ENCODE assay signal across 11 mouse cellular contexts in genomic region chr10:80774981-80775380, GRCm38 (mm10). TPM values are rescaled to one million over a fixed set of nuclear protein-coding genes. Genes with fewer than 3 reads are reported as not detected.
DNase-seq lines count a peak whose midpoint lies in the region; ATAC-seq lines count a peak whose summit lies in the region.
"Had no signal": no experiment of that assay in that cellular context is flagged by ENCODE, and none has a peak within 500 bp of the region (broad histone marks: within the 10 kb centered on the region; RNA-seq: fewer than 3 reads in every experiment).

No protein-coding gene starts in this region.

- H3K9me3 ChIP-seq in forebrain, embryonic 16.5 days (ENCODE audit: control insufficient read depth, low read length): no peaks in the 10 kb centered on the region
- H3K9me3 ChIP-seq in forebrain, embryonic 11.5 days (ENCODE audit: control insufficient read depth, low read length): no peaks in the 10 kb centered on the region
- H3K9me3 ChIP-seq in hindbrain, embryonic 16.5 days (ENCODE audit: control insufficient read depth, low read length): no peaks in the 10 kb centered on the region
- H3K9me3 ChIP-seq in hindbrain, embryonic 10.5 days: no peaks in the 10 kb centered on the region
- no peaks in the 10 kb centered on the region for H3K9me3 ChIP-seq in embryonic facial prominence, embryonic 11.5 days (replicated peaks; ENCODE audit: control insufficient read depth, low read length)
- no peaks in the 10 kb centered on the region for H3K9me3 ChIP-seq in liver, embryonic 12.5 days (replicated peaks)
- H3K9me3 ChIP-seq: kidney, embryonic 15.5 days had no signal

- WGBS in forebrain, embryonic 16.5 days: 90% methylated on average over 4 of the region's 4 CpGs
- WGBS in forebrain, embryonic 11.5 days: 93% methylated on average over 4 of the region's 4 CpGs
- WGBS in hindbrain, embryonic 16.5 days: 88% methylated on average over 4 of the region's 4 CpGs
- 91% methylated on average over 4 of the region's 4 CpGs for WGBS in hindbrain, embryonic 10.5 days
- WGBS in embryonic facial prominence, embryonic 11.5 days: 93% methylated on average over 4 of the region's 4 CpGs
- 70% methylated on average over 4 of the region's 4 CpGs for WGBS in liver, embryonic 12.5 days (ENCODE audit: insufficient replicate concordance)

- no peaks in the 10 kb centered on the region for H3K27me3 ChIP-seq in forebrain, embryonic 16.5 days (replicated peaks; ENCODE audit: control insufficient read depth, insufficient read depth, low read length)
- H3K27me3 ChIP-seq in forebrain, embryonic 11.5 days (ENCODE audit: control insufficient read depth, insufficient read depth, low read length): no peaks in the 10 kb centered on the region; the same call in 1 of the 2 replicates
- H3K27me3 ChIP-seq in hindbrain, embryonic 16.5 days (replicated peaks; ENCODE audit: control insufficient read depth, insufficient read depth, low read length): no peaks in the 10 kb centered on the region
- H3K27me3 ChIP-seq in hindbrain, embryonic 10.5 days (ENCODE audit: insufficient read depth, poor library complexity, severe bottlenecking): no peaks in the 10 kb centered on the region
- no peaks in the 10 kb centered on the region for H3K27me3 ChIP-seq in embryonic facial prominence, embryonic 11.5 days (ENCODE audit: control insufficient read depth, insufficient read depth, low read length)
- H3K27me3 ChIP-seq in liver, embryonic 12.5 days (replicated peaks): no peaks in the 10 kb centered on the region
- H3K27me3 ChIP-seq: kidney, embryonic 15.5 days; Patski had no signal

- H3K36me3 ChIP-seq in forebrain, embryonic 16.5 days (ENCODE audit: control insufficient read depth, insufficient read depth): peaks cover 45% of the 10 kb centered on the region
- peaks cover 11% of the 10 kb centered on the region; the same call in 1 of the 2 replicates for H3K36me3 ChIP-seq in forebrain, embryonic 11.5 days (ENCODE audit: control insufficient read depth, insufficient read depth, low read length)
- peaks cover 37% of the 10 kb centered on the region for H3K36me3 ChIP-seq in hindbrain, embryonic 16.5 days (ENCODE audit: control insufficient read depth, insufficient read depth, low read length)
- peaks cover 100% of the 10 kb centered on the region for H3K36me3 ChIP-seq in hindbrain, embryonic 10.5 days
- peaks cover 13% of the 10 kb centered on the region; the same call in 1 of the 2 replicates for H3K36me3 ChIP-seq in embryonic facial prominence, embryonic 11.5 days (replicated peaks; ENCODE audit: control insufficient read depth, insufficient read depth, low read depth, low read length)
- peaks cover 100% of the 10 kb centered on the region for H3K36me3 ChIP-seq in liver, embryonic 12.5 days

- no peak overlapping the region for H3K4me3 ChIP-seq in forebrain, embryonic 16.5 days (replicated peaks; ENCODE audit: low read length)
- H3K4me3 ChIP-seq in forebrain, embryonic 11.5 days (ENCODE audit: low read depth, low read length): no peak overlapping the region
- H3K4me3 ChIP-seq in hindbrain, embryonic 16.5 days (ENCODE audit: low read length): no peak overlapping the region
- H3K4me3 ChIP-seq in hindbrain, embryonic 10.5 days: no peak overlapping the region
- H3K4me3 ChIP-seq in embryonic facial prominence, embryonic 11.5 days (ENCODE audit: low read depth, low read length): no peak overlapping the region
- H3K4me3 ChIP-seq in liver, embryonic 12.5 days: no peak overlapping the region
- H3K4me3 ChIP-seq: kidney, embryonic 15.5 days had no signal

- no peak for DNase-seq in forebrain, embryonic 11.5 days (ENCODE audit: low spot score)
- no peak for DNase-seq in hindbrain, embryonic 10.5 days (ENCODE audit: low spot score)
- DNase-seq in embryonic facial prominence, embryonic 11.5 days (ENCODE audit: low spot score): no peak
- DNase-seq in embryo, embryonic 11 days: no peak
- DNase-seq in testis, postnatal 14 days (ENCODE audit: low spot score): no peak

- no peak overlapping the region for H3K9ac ChIP-seq in forebrain, embryonic 16.5 days (replicated peaks; ENCODE audit: low read depth, low read length)
- H3K9ac ChIP-seq in forebrain, embryonic 11.5 days (ENCODE audit: low read length): no peak overlapping the region
- H3K9ac ChIP-seq in hindbrain, embryonic 16.5 days (ENCODE audit: low read depth, low read length): no peak overlapping the region
- no peak overlapping the region for H3K9ac ChIP-seq in embryonic facial prominence, embryonic 11.5 days (replicated peaks; ENCODE audit: low read length)
- no peak overlapping the region for H3K9ac ChIP-seq in liver, embryonic 12.5 days
- H3K9ac ChIP-seq: kidney, embryonic 15.5 days had no signal

- ATAC-seq in forebrain, embryonic 16.5 days: 0 out of 2 replicates have a peak, but pooled peaks have one; percentile 16
- ATAC-seq in forebrain, embryonic 11.5 days (replicated peaks; ENCODE audit: low FRiP score): no peak
- ATAC-seq in hindbrain, embryonic 16.5 days: peak; percentile 41; the same call in 1 of the 2 replicates
- ATAC-seq in embryonic facial prominence, embryonic 11.5 days (replicated peaks; ENCODE audit: insufficient number of reproducible peaks, low FRiP score, low TSS enrichment, low read depth): 0 out of 2 replicates have a peak, but pooled peaks have one; percentile 10
- peak; percentile 23; the same call in 1 of the 2 replicates for ATAC-seq in liver, embryonic 12.5 days

- no peak overlapping the region for H3K27ac ChIP-seq in forebrain, embryonic 16.5 days (ENCODE audit: low read length)
- no peak overlapping the region for H3K27ac ChIP-seq in forebrain, embryonic 11.5 days (ENCODE audit: low read depth, low read length)
- no peak overlapping the region for H3K27ac ChIP-seq in hindbrain, embryonic 16.5 days (ENCODE audit: low read depth, low read length)
- no peak overlapping the region for H3K27ac ChIP-seq in hindbrain, embryonic 10.5 days
- H3K27ac ChIP-seq in embryonic facial prominence, embryonic 11.5 days (replicated peaks; ENCODE audit: low read depth, low read length): no peak overlapping the region
- H3K27ac ChIP-seq in liver, embryonic 12.5 days: no peak overlapping the region

- no peak overlapping the region for H3K4me2 ChIP-seq in forebrain, embryonic 16.5 days (ENCODE audit: low read length)
- no peak overlapping the region for H3K4me2 ChIP-seq in forebrain, embryonic 11.5 days (ENCODE audit: low read depth, low read length, severe bottlenecking)
- no peak overlapping the region for H3K4me2 ChIP-seq in hindbrain, embryonic 16.5 days (ENCODE audit: low read length)
- H3K4me2 ChIP-seq in embryonic facial prominence, embryonic 11.5 days (ENCODE audit: low read depth, low read length): no peak overlapping the region
- H3K4me2 ChIP-seq in liver, embryonic 12.5 days: no peak overlapping the region
- H3K4me2 ChIP-seq: kidney, embryonic 15.5 days had no signal

- peaks cover 7% of the 10 kb centered on the region for H3K4me1 ChIP-seq in forebrain, embryonic 16.5 days (replicated peaks; ENCODE audit: control insufficient read depth, insufficient read depth, low read length)
- H3K4me1 ChIP-seq in forebrain, embryonic 11.5 days (replicated peaks; ENCODE audit: control insufficient read depth, insufficient read depth, low read length): no peaks in the 10 kb centered on the region
- no peaks in the 10 kb centered on the region for H3K4me1 ChIP-seq in hindbrain, embryonic 16.5 days (ENCODE audit: control insufficient read depth, insufficient read depth, low read depth, low read length)
- H3K4me1 ChIP-seq in hindbrain, embryonic 10.5 days (replicated peaks): peaks cover 8% of the 10 kb centered on the region; the same call in 1 of the 2 replicates
- H3K4me1 ChIP-seq in embryonic facial prominence, embryonic 11.5 days (ENCODE audit: control insufficient read depth, insufficient read depth, low read length): no peaks in the 10 kb centered on the region
- peaks cover 38% of the 10 kb centered on the region for H3K4me1 ChIP-seq in liver, embryonic 12.5 days
- H3K4me1 ChIP-seq: kidney, embryonic 15.5 days had no signal

RNA-seq across cellular contexts. Expression of gene Dot1l, which starts 20.0 kb away (rescaled TPM):
- polyA plus RNA-seq in forebrain, embryonic 16.5 days (2015; fragmentation: Nextera tagmentation; extraction: Ambion mirVana): 17.4 and 22.5 TPM in 2 replicates
- 34.5 and 34.9 TPM in 2 replicates for polyA plus RNA-seq in forebrain, embryonic 11.5 days (2014; fragmentation: Nextera tagmentation; extraction: Ambion mirVana)
- 13.2 and 16.9 TPM in 2 replicates for polyA plus RNA-seq in hindbrain, embryonic 16.5 days (2015; fragmentation: Nextera tagmentation; extraction: Ambion mirVana)
- 20.3 and 22.8 TPM in 2 replicates for polyA plus RNA-seq in hindbrain, embryonic 10.5 days (2016; fragmentation: Nextera tagmentation; extraction: Ambion mirVana)
- 13.8 and 16.6 TPM in 2 replicates for polyA plus RNA-seq in embryonic facial prominence, embryonic 11.5 days (2014; fragmentation: Nextera tagmentation; extraction: Ambion mirVana)
- polyA plus RNA-seq in liver, embryonic 12.5 days (2016; fragmentation: Nextera tagmentation; extraction: Ambion mirVana): 15.7 TPM in 2 replicates

RNA-seq across cellular contexts. Expression of gene Sf3a2, which starts 23.0 kb away (rescaled TPM):
- 62.6 and 65.1 TPM in 2 replicates for polyA plus RNA-seq in forebrain, embryonic 16.5 days (2015; fragmentation: Nextera tagmentation; extraction: Ambion mirVana)
- polyA plus RNA-seq in forebrain, embryonic 11.5 days (2014; fragmentation: Nextera tagmentation; extraction: Ambion mirVana): 116 and 119 TPM in 2 replicates
- polyA plus RNA-seq in hindbrain, embryonic 16.5 days (2015; fragmentation: Nextera tagmentation; extraction: Ambion mirVana): 44.7 and 59.9 TPM in 2 replicates
- polyA plus RNA-seq in hindbrain, embryonic 10.5 days (2016; fragmentation: Nextera tagmentation; extraction: Ambion mirVana): 109 and 119 TPM in 2 replicates
- polyA plus RNA-seq in embryonic facial prominence, embryonic 11.5 days (2014; fragmentation: Nextera tagmentation; extraction: Ambion mirVana): 92.6 and 93.9 TPM in 2 replicates
- 53.5 and 54.1 TPM in 2 replicates for polyA plus RNA-seq in liver, embryonic 12.5 days (2016; fragmentation: Nextera tagmentation; extraction: Ambion mirVana)

RNA-seq across cellular contexts. Expression of gene Plekhj1, which starts 23.4 kb away (rescaled TPM):
- polyA plus RNA-seq in forebrain, embryonic 16.5 days (2015; fragmentation: Nextera tagmentation; extraction: Ambion mirVana): 129 and 143 TPM in 2 replicates
- polyA plus RNA-seq in forebrain, embryonic 11.5 days (2014; fragmentation: Nextera tagmentation; extraction: Ambion mirVana): 160 and 163 TPM in 2 replicates
- 129 and 140 TPM in 2 replicates for polyA plus RNA-seq in hindbrain, embryonic 16.5 days (2015; fragmentation: Nextera tagmentation; extraction: Ambion mirVana)
- polyA plus RNA-seq in hindbrain, embryonic 10.5 days (2016; fragmentation: Nextera tagmentation; extraction: Ambion mirVana): 189 and 192 TPM in 2 replicates
- 119 and 137 TPM in 2 replicates for polyA plus RNA-seq in embryonic facial prominence, embryonic 11.5 days (2014; fragmentation: Nextera tagmentation; extraction: Ambion mirVana)
- polyA plus RNA-seq in liver, embryonic 12.5 days (2016; fragmentation: Nextera tagmentation; extraction: Ambion mirVana): 134 and 137 TPM in 2 replicates

RNA-seq across cellular contexts. Expression of gene Amh, which starts 30.1 kb away (rescaled TPM):
- polyA plus RNA-seq in forebrain, embryonic 16.5 days (2015; fragmentation: Nextera tagmentation; extraction: Ambion mirVana): 0.15 TPM in 1 of 2 replicates, not detected in the other
- 0.15 and 0.16 TPM in 2 replicates for polyA plus RNA-seq in forebrain, embryonic 11.5 days (2014; fragmentation: Nextera tagmentation; extraction: Ambion mirVana)
- not detected in 2 replicates for polyA plus RNA-seq in hindbrain, embryonic 16.5 days (2015; fragmentation: Nextera tagmentation; extraction: Ambion mirVana)
- 0.12 and 0.16 TPM in 2 replicates for polyA plus RNA-seq in hindbrain, embryonic 10.5 days (2016; fragmentation: Nextera tagmentation; extraction: Ambion mirVana)
- polyA plus RNA-seq in embryonic facial prominence, embryonic 11.5 days (2014; fragmentation: Nextera tagmentation; extraction: Ambion mirVana): not detected in 2 replicates
- polyA plus RNA-seq in liver, embryonic 12.5 days (2016; fragmentation: Nextera tagmentation; extraction: Ambion mirVana): 0.07 TPM in 1 of 2 replicates, not detected in the other
- polyA plus RNA-seq: CD4-positive, CD25-positive, alpha-beta regulatory T cell, adult 4 months; kidney, embryonic 15.5 days had no signal

RNA-seq across cellular contexts. Expression of gene Ap3d1, which starts 32.9 kb away (rescaled TPM):
- 101 and 102 TPM in 2 replicates for polyA plus RNA-seq in forebrain, embryonic 16.5 days (2015; fragmentation: Nextera tagmentation; extraction: Ambion mirVana)
- polyA plus RNA-seq in forebrain, embryonic 11.5 days (2014; fragmentation: Nextera tagmentation; extraction: Ambion mirVana): 84.2 and 86.3 TPM in 2 replicates
- 102 and 105 TPM in 2 replicates for polyA plus RNA-seq in hindbrain, embryonic 16.5 days (2015; fragmentation: Nextera tagmentation; extraction: Ambion mirVana)
- 59.9 and 65.8 TPM in 2 replicates for polyA plus RNA-seq in hindbrain, embryonic 10.5 days (2016; fragmentation: Nextera tagmentation; extraction: Ambion mirVana)
- polyA plus RNA-seq in embryonic facial prominence, embryonic 11.5 days (2014; fragmentation: Nextera tagmentation; extraction: Ambion mirVana): 57.6 and 61.0 TPM in 2 replicates
- 36.5 and 38.2 TPM in 2 replicates for polyA plus RNA-seq in liver, embryonic 12.5 days (2016; fragmentation: Nextera tagmentation; extraction: Ambion mirVana)
